Mouse (Mus musculus): ENCODE results near the gene Chia1. TPM values are rescaled to one million over a fixed set of nuclear protein-coding genes. Genes with fewer than 3 reads are reported as not detected.

Chia1 gene
- total and polyA plus RNA-seq, 3 experiments = 0.31 TPM; not detected in 2

- no peak overlapping the region for H3K9ac ChIP-seq (ENCODE audit: low read depth, low read length)
- WGBS = 80% methylated on average over 13 of the region's 13 CpGs
- no peaks in the 10 kb centered on the region for H3K79me2 ChIP-seq (replicated peaks; ENCODE audit: control insufficient read depth, insufficient read depth, low read length)
- H3K4me1 ChIP-seq (ENCODE audit: control insufficient read depth, insufficient read depth, low read length) = no peaks in the 10 kb centered on the region
- H3K27ac ChIP-seq = no peak overlapping the region
- no peaks in the 10 kb centered on the region for H3K36me3 ChIP-seq (ENCODE audit: control insufficient read depth, insufficient read depth, low read length)
- H3K27me3 ChIP-seq (ENCODE audit: control insufficient read depth, insufficient read depth, low read length) = no peaks in the 10 kb centered on the region
- H3K4me3 ChIP-seq = no peak overlapping the region
- intact Hi-C loops (cut with DNase I) = no loop called here
- TF ChIP-seq EP300 (IDR thresholded peaks at IDR 0.05; ENCODE audit: insufficient read depth, low read depth, low read length) (no peak), CTCF (IDR thresholded peaks at IDR 0.05) (no peak), POLR2A (IDR thresholded peaks at IDR 0.05; ENCODE audit: insufficient read depth, low read depth, low read length) (no peak)
- no peak for DNase-seq
Observed at GRCm38 (mm10) chr3:106177509-106178189, 64.6 kb downstream of the Chia1 start.

Other genes with a start within 250 kb of the Chia1 start
- not detected for gene Adora3, start 242.4 kb upstream of the Chia1 start, total RNA-seq (2021)
- gene Adora3, start 242.4 kb upstream of the Chia1 start, polyA plus RNA-seq (2012; rRNA removed) = 0.37 and 0.94 TPM in 2 replicates
- under 1 TPM in 1 of 2 experiments, not detected in 1; 0.31 TPM for gene Tmigd3, start 242.3 kb upstream of the Chia1 start, total RNA-seq (2021)
- gene Tmigd3, start 242.3 kb upstream of the Chia1 start, polyA plus RNA-seq (2012; rRNA removed) = 0.35 TPM in 1 of 2 replicates, not detected in the other
- 1 to 10 TPM in 1 of 2 experiments, under 1 TPM in 1; 0.97 to 2.3 TPM for gene I830077J02Rik, start 180.6 kb upstream of the Chia1 start, total RNA-seq (2021)
- gene I830077J02Rik, start 180.6 kb upstream of the Chia1 start, polyA plus RNA-seq (2012; rRNA removed) = 0.72 and 0.76 TPM in 2 replicates
- 10 to 100 TPM; 37.8 to 39.6 TPM for gene Wdr77, start 153.9 kb upstream of the Chia1 start, total RNA-seq (2021)
- 40.9 and 58.5 TPM in 2 replicates for gene Wdr77, start 153.9 kb upstream of the Chia1 start, polyA plus RNA-seq (2012; rRNA removed)
- gene Atp5f1, start 153.1 kb upstream of the Chia1 start, total RNA-seq (2021) = 1,000 to 10,000 TPM; 1,076 to 1,219 TPM
- 478 and 1,133 TPM in 2 replicates for gene Atp5f1, start 153.1 kb upstream of the Chia1 start, polyA plus RNA-seq (2012; rRNA removed)
- under 1 TPM; 0.16 to 0.34 TPM for gene Ovgp1, start 139.5 kb upstream of the Chia1 start, total RNA-seq (2021)
- 0.98 and 1.4 TPM in 2 replicates for gene Ovgp1, start 139.5 kb upstream of the Chia1 start, polyA plus RNA-seq (2012; rRNA removed)
- gene Pifo, start 98.6 kb upstream of the Chia1 start, total RNA-seq (2021) = not detected
- 0.20 TPM in 1 of 2 replicates, not detected in the other for gene Pifo, start 98.6 kb upstream of the Chia1 start, polyA plus RNA-seq (2012; rRNA removed)
- not detected for gene Chil5, start 80.4 kb upstream of the Chia1 start, total RNA-seq (2021)
- gene Chil5, start 80.4 kb upstream of the Chia1 start, polyA plus RNA-seq (2012; rRNA removed) = 0.12 TPM in 1 of 2 replicates, not detected in the other
- 1 to 10 TPM in 1 of 2 experiments, under 1 TPM in 1; 0.18 to 1.0 TPM for gene Chil3, start 54.3 kb downstream of the Chia1 start, total RNA-seq (2021)
- gene Chil3, start 54.3 kb downstream of the Chia1 start, polyA plus RNA-seq (2012; rRNA removed) = 0.32 and 1.3 TPM in 2 replicates
- gene Chil4, start 106.3 kb downstream of the Chia1 start, total RNA-seq (2021) = not detected
- not detected in 2 replicates for gene Chil4, start 106.3 kb downstream of the Chia1 start, polyA plus RNA-seq (2012; rRNA removed)

Measured in heart, adult 2 months (tissue).